Mouse (Mus musculus) heart, adult 2 months (tissue): Measurements from ENCODE around the gene Mcrip1.

Experiments used
- CTCF ChIP-seq: fragments of 200-600 bp; IDR thresholded peaks from 2 replicates; pipeline ENCODE4 v1.8.1; 2022; ENCODE audit warnings: antibody characterized with exemption, mild to moderate bottlenecking, moderate library complexity
- EP300 ChIP-seq: fragments of 200-500 bp; IDR thresholded peaks from 2 replicates; pipeline ENCODE4 v1.6.1; 2011; ENCODE audit warnings: low read depth, low read length, control low read depth; ENCODE audit not compliant: insufficient read depth
- POLR2A ChIP-seq: fragments of 200-500 bp; IDR thresholded peaks from 2 replicates; pipeline ENCODE4 v1.6.1; 2011; ENCODE audit warnings: mild to moderate bottlenecking, low read depth, low read length, control low read depth; ENCODE audit not compliant: insufficient read depth

DNA sequence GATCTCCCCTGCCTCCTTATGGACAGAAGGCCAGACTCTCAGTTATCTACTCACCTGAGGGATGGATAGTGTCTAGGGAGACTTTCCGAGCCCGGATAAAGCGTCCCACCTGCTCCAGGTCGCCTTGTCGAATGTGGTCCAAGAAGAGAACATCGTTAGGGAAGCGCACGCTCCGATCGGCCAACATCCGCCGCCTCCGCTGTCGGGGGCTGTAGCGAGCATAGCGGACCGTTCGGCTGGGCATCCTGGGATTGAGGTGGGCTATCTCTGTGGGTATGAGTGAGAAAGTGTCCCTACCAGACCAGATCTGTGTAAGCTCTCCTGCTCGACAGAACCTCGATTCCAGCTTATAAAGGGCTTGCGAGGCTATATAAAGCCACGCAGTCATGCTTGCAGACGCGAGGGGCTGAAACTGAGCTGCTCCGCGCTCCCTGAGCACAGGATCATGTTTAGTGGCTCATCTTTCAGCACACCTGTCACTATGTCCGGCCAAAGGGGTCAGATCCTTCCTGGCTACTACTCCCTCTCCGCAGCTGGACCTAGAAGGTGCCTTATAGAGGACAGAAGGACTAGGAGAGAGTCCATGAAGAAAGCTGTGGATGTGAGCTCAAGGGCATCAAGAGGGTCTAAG is 1.4 kb upstream of the Mcrip1 start, which contains the start of gene Ppp1r27:
- TF ChIP-seq POLR2A (no peak), CTCF (no peak), EP300 (no peak)
